Mouse (Mus musculus) ES-Bruce4 (cell line): ENCODE results near the gene Rprd2.

ENCODE experiments used
- CTCF ChIP-seq: IDR thresholded peaks from one replicate; pipeline ENCODE4 v1.8.1; 2011; ENCODE audit warnings: low read depth, low read length
- EP300 ChIP-seq: IDR thresholded peaks from 2 replicates; pipeline ENCODE4 v1.6.1; 2011; ENCODE audit warnings: low read depth, low read length; ENCODE audit not compliant: insufficient read depth
- POLR2A ChIP-seq: IDR thresholded peaks from one replicate; pipeline ENCODE4 v1.8.1; 2011; ENCODE audit warnings: low read length; ENCODE audit not compliant: insufficient read depth

GRCm38 (mm10) chr3:95842503-95843214 lies 24.0 kb upstream of the Rprd2 start:
- TF ChIP-seq EP300 (no peak), POLR2A (no peak), CTCF (no peak)
